ENCODE assay signal across 8 mouse cellular contexts in genomic region chr9:72955546-72955945, GRCm38 (mm10). TPM values are rescaled to one million over a fixed set of nuclear protein-coding genes. Genes with fewer than 3 reads are reported as not detected.
A peak's percentile ranks its signal among the peaks of the same experiment; 100 is the strongest.
DNase-seq lines count a peak whose midpoint lies in the region; ATAC-seq and TF ChIP-seq lines count a peak whose summit lies in the region.

No protein-coding gene starts in this region.

- no peak overlapping the region for H3K4me2 ChIP-seq in hindbrain, embryonic 14.5 days (replicated peaks)
- H3K4me2 ChIP-seq in hindbrain, embryonic 16.5 days (ENCODE audit: low read length), result no peak overlapping the region

- H3K27ac ChIP-seq in hindbrain, embryonic 14.5 days, result no peak overlapping the region
- no peak overlapping the region for H3K27ac ChIP-seq in hindbrain, embryonic 16.5 days (ENCODE audit: low read depth, low read length)
- H3K27ac ChIP-seq in cortical plate, adult 2 months (ENCODE audit: insufficient read depth, low read length), result no peak overlapping the region

- no peak for ATAC-seq in hindbrain, embryonic 14.5 days (ENCODE audit: low FRiP score)
- no peak for ATAC-seq in hindbrain, embryonic 16.5 days
- no peak for ATAC-seq in G1E (ENCODE audit: extremely low read depth, insufficient number of reproducible peaks, low FRiP score, poor library complexity, severe bottlenecking)

- no peak overlapping the region for H3K4me3 ChIP-seq in hindbrain, embryonic 14.5 days (replicated peaks; ENCODE audit: low read length)
- H3K4me3 ChIP-seq in hindbrain, embryonic 16.5 days (ENCODE audit: low read length), result no peak overlapping the region
- no peak overlapping the region for H3K4me3 ChIP-seq in G1E (ENCODE audit: low read depth, low read length)
- no peak overlapping the region for H3K4me3 ChIP-seq in cortical plate, adult 2 months (ENCODE audit: insufficient read depth, low read length)

- TF ChIP-seq CTCF in G1E (IDR thresholded peaks at IDR 0.05; ENCODE audit: low read depth, low read length), result peak; percentile 78
- TF ChIP-seq CTCF in cortical plate, adult 2 months (IDR thresholded peaks at IDR 0.05; ENCODE audit: extremely low read depth, insufficient read depth, low read length), result peak; percentile 59

- H3K9ac ChIP-seq in hindbrain, embryonic 14.5 days, result no peak overlapping the region
- no peak overlapping the region for H3K9ac ChIP-seq in hindbrain, embryonic 16.5 days (ENCODE audit: low read depth, low read length)

- H3K27me3 ChIP-seq in hindbrain, embryonic 14.5 days (ENCODE audit: control insufficient read depth, insufficient read depth, low read length), result no peaks in the 10 kb centered on the region
- no peaks in the 10 kb centered on the region for H3K27me3 ChIP-seq in hindbrain, embryonic 16.5 days (replicated peaks; ENCODE audit: control insufficient read depth, insufficient read depth, low read length)
- H3K27me3 ChIP-seq in G1E (ENCODE audit: insufficient read depth, low read length), result peaks cover 8% of the 10 kb centered on the region

- peak; percentile 56 for DNase-seq in hindbrain, embryonic 14.5 days (ENCODE audit: low spot score)
- peak; percentile 70 to 74 for DNase-seq in B cell, adult 2 months
- no peak for DNase-seq in G1E (ENCODE audit: low spot score)
- DNase-seq in kidney, postnatal 4 days, result peak; percentile 68 to 73
- peak; percentile 35 for DNase-seq in retina, postnatal 7 days (ENCODE audit: low read depth, low spot score)
- DNase-seq in urinary bladder, postnatal 10 days (ENCODE audit: low spot score), result no peak

- no peaks in the 10 kb centered on the region for H3K9me3 ChIP-seq in hindbrain, embryonic 14.5 days (ENCODE audit: control insufficient read depth, low read length)
- no peaks in the 10 kb centered on the region for H3K9me3 ChIP-seq in hindbrain, embryonic 16.5 days (ENCODE audit: control insufficient read depth, low read length)
- H3K9me3 ChIP-seq in G1E (replicated peaks), result no peaks in the 10 kb centered on the region

- H3K36me3 ChIP-seq in hindbrain, embryonic 14.5 days (replicated peaks; ENCODE audit: control insufficient read depth, insufficient read depth), result no peaks in the 10 kb centered on the region
- no peaks in the 10 kb centered on the region for H3K36me3 ChIP-seq in hindbrain, embryonic 16.5 days (ENCODE audit: control insufficient read depth, insufficient read depth, low read length)
- H3K36me3 ChIP-seq in G1E (replicated peaks), result no peaks in the 10 kb centered on the region

- WGBS in hindbrain, embryonic 14.5 days, result 14% methylated on average over 1 of the region's 1 CpGs
- WGBS in hindbrain, embryonic 16.5 days, result 35% methylated on average over 1 of the region's 1 CpGs

- no peak for TF ChIP-seq POLR2A in cortical plate, adult 2 months (IDR thresholded peaks at IDR 0.05; ENCODE audit: extremely low read depth, insufficient read depth, low read length)

- peaks cover 7% of the 10 kb centered on the region; the same call in 1 of the 2 replicates for H3K4me1 ChIP-seq in hindbrain, embryonic 14.5 days (replicated peaks; ENCODE audit: control insufficient read depth, insufficient read depth, low read length)
- H3K4me1 ChIP-seq in hindbrain, embryonic 16.5 days (ENCODE audit: control insufficient read depth, insufficient read depth, low read depth, low read length), result peaks cover 8% of the 10 kb centered on the region
- H3K4me1 ChIP-seq in G1E (ENCODE audit: insufficient read depth, low read depth, low read length), result peaks cover 20% of the 10 kb centered on the region
- no peaks in the 10 kb centered on the region for H3K4me1 ChIP-seq in cortical plate, adult 2 months (ENCODE audit: control insufficient read depth, insufficient read depth, low read length)

RNA-seq across cellular contexts. Expression of gene Dyx1c1, which starts 3.0 kb away (rescaled TPM):
- polyA plus RNA-seq in hindbrain, embryonic 14.5 days (2014; fragmentation: Nextera tagmentation; extraction: Ambion mirVana), result 2.2 and 2.9 TPM in 2 replicates
- 2.4 and 2.5 TPM in 2 replicates for polyA plus RNA-seq in hindbrain, embryonic 16.5 days (2015; fragmentation: Nextera tagmentation; extraction: Ambion mirVana)
- total RNA-seq in G1E (2014; fragmentation: Nextera tagmentation), result 1.9 and 2.1 TPM in 2 replicates
- total RNA-seq in G1E (2017), result 0.17 and 0.22 TPM in 2 replicates
- polyA plus RNA-seq in G1E (2012), result 0.03 TPM in 1 of 2 replicates, not detected in the other
- polyA plus RNA-seq in cortical plate, adult 2 months (2012; rRNA removed), result 1.7 and 2.0 TPM in 2 replicates

RNA-seq across cellular contexts. Expression of gene Gm44503, which starts 3.1 kb away (rescaled TPM):
- polyA plus RNA-seq in hindbrain, embryonic 14.5 days (2014; fragmentation: Nextera tagmentation; extraction: Ambion mirVana), result 0.31 TPM in 1 of 2 replicates, not detected in the other
- not detected in 2 replicates for polyA plus RNA-seq in hindbrain, embryonic 16.5 days (2015; fragmentation: Nextera tagmentation; extraction: Ambion mirVana)
- not detected in 2 replicates for total RNA-seq in G1E (2014; fragmentation: Nextera tagmentation)
- total RNA-seq in G1E (2017), result 0.23 TPM in 1 of 2 replicates, not detected in the other
- polyA plus RNA-seq in G1E (2012), result 0.04 TPM in 1 of 2 replicates, not detected in the other
- not detected in 2 replicates for polyA plus RNA-seq in cortical plate, adult 2 months (2012; rRNA removed)

RNA-seq across cellular contexts. Expression of gene Ccpg1os, which starts 29.6 kb away (rescaled TPM):
- 27.1 TPM in 2 replicates for polyA plus RNA-seq in hindbrain, embryonic 14.5 days (2014; fragmentation: Nextera tagmentation; extraction: Ambion mirVana)
- 23.6 and 24.3 TPM in 2 replicates for polyA plus RNA-seq in hindbrain, embryonic 16.5 days (2015; fragmentation: Nextera tagmentation; extraction: Ambion mirVana)
- total RNA-seq in G1E (2014; fragmentation: Nextera tagmentation), result 26.4 and 30.3 TPM in 2 replicates
- 17.7 and 17.9 TPM in 2 replicates for total RNA-seq in G1E (2017)
- polyA plus RNA-seq in G1E (2012), result 0.51 and 1.2 TPM in 2 replicates
- polyA plus RNA-seq in cortical plate, adult 2 months (2012; rRNA removed), result 16.6 and 18.3 TPM in 2 replicates

RNA-seq across cellular contexts. Expression of gene Ccpg1, which starts 29.7 kb away (rescaled TPM):
- polyA plus RNA-seq in hindbrain, embryonic 14.5 days (2014; fragmentation: Nextera tagmentation; extraction: Ambion mirVana), result 42.3 and 49.7 TPM in 2 replicates
- 49.6 and 50.7 TPM in 2 replicates for polyA plus RNA-seq in hindbrain, embryonic 16.5 days (2015; fragmentation: Nextera tagmentation; extraction: Ambion mirVana)
- total RNA-seq in G1E (2014; fragmentation: Nextera tagmentation) (12.2 and 13.2 TPM in 2 replicates), G1E (2017) (12.8 and 13.1 TPM in 2 replicates)
- polyA plus RNA-seq in G1E (2012), result 1.4 and 2.0 TPM in 2 replicates
- polyA plus RNA-seq in cortical plate, adult 2 months (2012; rRNA removed), result 70.8 and 81.8 TPM in 2 replicates

RNA-seq across cellular contexts. Expression of gene Pygo1, which starts 30.1 kb away (rescaled TPM):
- polyA plus RNA-seq in hindbrain, embryonic 14.5 days (2014; fragmentation: Nextera tagmentation; extraction: Ambion mirVana), result 18.1 and 18.3 TPM in 2 replicates
- 12.0 and 13.4 TPM in 2 replicates for polyA plus RNA-seq in hindbrain, embryonic 16.5 days (2015; fragmentation: Nextera tagmentation; extraction: Ambion mirVana)
- total RNA-seq in G1E (2014; fragmentation: Nextera tagmentation), result not detected in 2 replicates
- 0.16 TPM in 1 of 2 replicates, not detected in the other for total RNA-seq in G1E (2017)
- not detected in 2 replicates for polyA plus RNA-seq in G1E (2012)
- 7.7 and 8.5 TPM in 2 replicates for polyA plus RNA-seq in cortical plate, adult 2 months (2012; rRNA removed)

Comparison
In these comparisons a context has a peak if more than half of its experiments do, and no peak if none do; other contexts are left out.
1. DNase-seq: peak in hindbrain, embryonic 14.5 days (single experiment), B cell, adult 2 months (2 of 2), kidney, postnatal 4 days (2 of 2) and retina, postnatal 7 days (single experiment); none in G1E (single experiment) and urinary bladder, postnatal 10 days (single experiment).